Mouse (Mus musculus): ENCODE measurements around the gene Clcc1. TPM values are rescaled to one million over a fixed set of nuclear protein-coding genes. Genes with fewer than 3 reads are reported as not detected.
A peak's percentile ranks its signal among the peaks of the same experiment; 100 is the strongest.

Clcc1 gene
- total and polyA plus RNA-seq, 3 experiments, result 25.9 to 43.0 TPM; not detected in 1

DNA sequence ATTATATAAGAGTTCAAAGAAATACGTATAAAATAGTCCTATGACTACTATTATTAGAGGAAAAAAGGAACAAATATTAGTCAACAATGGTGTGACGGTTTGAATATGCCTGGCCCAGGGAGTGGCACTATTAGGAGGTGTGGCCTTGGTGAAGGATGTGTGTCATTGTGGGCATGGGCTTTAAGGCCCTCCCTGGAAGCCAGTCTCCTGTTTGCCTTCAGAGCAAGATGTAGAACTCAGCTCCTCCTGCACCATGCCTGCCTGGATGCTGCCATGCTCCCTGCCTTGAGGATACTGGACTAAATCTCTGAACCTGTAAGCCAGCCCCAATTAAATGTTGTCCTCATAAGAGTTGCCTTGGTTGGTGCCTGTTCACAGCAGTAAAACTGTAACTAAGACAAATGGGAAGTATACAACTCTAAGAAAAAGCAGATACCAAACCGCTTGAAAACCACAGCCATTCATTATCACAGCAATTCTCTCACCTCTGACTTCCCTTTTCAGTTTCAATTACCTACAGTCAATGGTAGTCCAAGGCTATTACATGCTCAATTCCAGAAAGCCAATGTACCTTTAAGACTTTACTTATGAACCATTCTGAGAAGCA, 64.3 kb downstream of the Clcc1 start:
- Histone ChIP-seq H3K36me3 (ENCODE audit: control insufficient read depth in 1 of 2, insufficient read depth in 2 of 2, low read length in 2 of 2) (peaks cover 0 to 38% of the 10 kb centered on the region in 2 experiments; a peak in 2 of 4 replicates), H3K9me3 (replicated peaks; ENCODE audit: insufficient read depth, low read length) (no peaks in the 10 kb centered on the region), H3K4me3 (ENCODE audit: control insufficient read depth in 1 of 2, insufficient read depth in 1 of 2, low read depth in 2 of 2, low read length in 2 of 2) (peak overlapping the region; percentile 13 to 41; a peak in 2 of 4 replicates), H3K27ac (ENCODE audit: control insufficient read depth, low read depth, low read length) (peak overlapping the region; percentile 87), H3K4me1 (ENCODE audit: control insufficient read depth in 1 of 2, insufficient read depth in 2 of 2, low read length in 2 of 2) (peaks cover 20 to 25% of the 10 kb centered on the region in 2 experiments), H3K27me3 (ENCODE audit: control insufficient read depth in 1 of 2, insufficient read depth in 2 of 2, low read length in 2 of 2) (no peaks in the 10 kb centered on the region), H3K9ac (ENCODE audit: control insufficient read depth, low read depth, low read length, poor library complexity, severe bottlenecking) (no peak overlapping the region), H3K79me2 (ENCODE audit: control insufficient read depth, insufficient read depth, low read length, poor library complexity) (peaks cover 25% of the 10 kb centered on the region)
- TF ChIP-seq POLR2AphosphoS5 (IDR thresholded peaks at IDR 0.05; ENCODE audit: borderline replicate concordance, low read depth, low read length) (no peak), TBP (IDR thresholded peaks at IDR 0.05; ENCODE audit: low read depth, low read length) (0 out of 2 replicates have a peak, but pooled peaks have one; percentile 26), MAZ (IDR thresholded peaks at IDR 0.05; ENCODE audit: low read depth, low read length) (no peak), ZMIZ1 (IDR thresholded peaks at IDR 0.05; ENCODE audit: low read depth, low read length) (no peak), GABPA (IDR thresholded peaks at IDR 0.05; ENCODE audit: low read depth, low read length) (no peak), MEF2A (IDR thresholded peaks at IDR 0.05; ENCODE audit: extremely low read depth, insufficient replicate concordance, low read depth, low read length, poor library complexity, severe bottlenecking) (no peak), TAL1 (IDR thresholded peaks at IDR 0.05; ENCODE audit: low read length) (no peak), BHLHE40 (IDR thresholded peaks at IDR 0.05; ENCODE audit: borderline replicate concordance, low read depth, low read length) (no peak), POLR2A (IDR thresholded peaks at IDR 0.05; ENCODE audit: control insufficient read depth in 1 of 2, insufficient read depth in 1 of 2, low read depth in 1 of 2, low read length in 2 of 2, poor library complexity in 1 of 2) (no peak), SIN3A (IDR thresholded peaks at IDR 0.05; ENCODE audit: low read length) (peak; percentile 79), SMC3 (IDR thresholded peaks at IDR 0.05; ENCODE audit: low read depth, low read length) (no peak), MAX (IDR thresholded peaks at IDR 0.05; ENCODE audit: low read length) (no peak), CHD1 (IDR thresholded peaks at IDR 0.05; ENCODE audit: low read depth, low read length) (no peak), HCFC1 (IDR thresholded peaks at IDR 0.05; ENCODE audit: low read depth, low read length) (peak; percentile 43; the same call in 1 of the 2 replicates), RCOR1 (IDR thresholded peaks at IDR 0.05; ENCODE audit: low read depth, low read length) (peak; percentile 97), USF1 (IDR thresholded peaks at IDR 0.05; ENCODE audit: low read depth, low read length) (no peak), MYC (IDR thresholded peaks at IDR 0.05; ENCODE audit: low read depth, low read length) (peak; percentile 21; the same call in 1 of the 2 replicates), MXI1 (IDR thresholded peaks at IDR 0.05; ENCODE audit: low read depth, low read length) (peak; percentile 55; the same call in 1 of the 2 replicates), JUND (IDR thresholded peaks at IDR 0.05; ENCODE audit: low read depth, low read length) (no peak), TCF12 (IDR thresholded peaks at IDR 0.05; ENCODE audit: low read depth, low read length) (0 out of 2 replicates have a peak, but pooled peaks have one; percentile 22), EP300 (IDR thresholded peaks at IDR 0.05; ENCODE audit: low read depth in 1 of 2, low read length in 2 of 2) (peak; percentile 83 to 95), ETS1 (IDR thresholded peaks at IDR 0.05; ENCODE audit: low read depth, low read length) (peak; percentile 70), MAFK (IDR thresholded peaks at IDR 0.05; ENCODE audit: borderline replicate concordance, low read depth, low read length) (0 out of 2 replicates have a peak, but pooled peaks have one; percentile 33), GATA1 (IDR thresholded peaks at IDR 0.05; ENCODE audit: low read depth, low read length) (peak; percentile 87), CHD2 (IDR thresholded peaks at IDR 0.05; ENCODE audit: low read length) (no peak), E2F4 (IDR thresholded peaks at IDR 0.05; ENCODE audit: borderline replicate concordance, low read depth, low read length) (no peak), ELF1 (IDR thresholded peaks at IDR 0.05; ENCODE audit: low read depth, low read length) (no peak), NELFE (IDR thresholded peaks at IDR 0.05; ENCODE audit: low read depth, low read length) (no peak), POLR2AphosphoS2 (IDR thresholded peaks at IDR 0.05; ENCODE audit: low read length) (no peak), ZC3H11A (IDR thresholded peaks at IDR 0.05; ENCODE audit: low read depth, low read length) (no peak)
- peak; percentile 90 for DNase-seq (ENCODE audit: low read depth, low spot score)

Data from MEL (cell line).